Mouse (Mus musculus): Measurements from ENCODE around the gene Prkd2. TPM values are rescaled to one million over a fixed set of nuclear protein-coding genes. Genes with fewer than 3 reads are reported as not detected.

The Prkd2 gene
- polyA plus RNA-seq (2017; shearing (Covaris generic)) = 247 TPM

GRCm38 (mm10) chr7:16842645-16843063 lies at the start of gene Prkd2:
Gene Prkd2, plus strand, starts transcription at chr7:16842902.

GRCm38 (mm10) chr7:16815351-16815941 lies 27.3 kb upstream of the Prkd2 start, which contains the start of gene Strn4:
Gene Strn4, plus strand, starts transcription at chr7:16815889.

GRCm38 (mm10) chr7:16816475-16817122 lies 26.1 kb upstream of the Prkd2 start, which contains the start of gene Fkrp:
Gene Fkrp, minus strand, starts transcription at chr7:16816732.

GRCm38 (mm10) chr7:16875310-16875325 lies 32.4 kb downstream of the Prkd2 start, which contains the start of gene Dact3:
Gene Dact3, plus strand, starts transcription at chr7:16875317.

GRCm38 (mm10) chr7:16891641-16892351 lies 49.1 kb downstream of the Prkd2 start, which contains the start of gene Gng8:
Gene Gng8, plus strand, starts transcription at chr7:16891786.

GRCm38 (mm10) chr7:16906281-16906680 lies 63.6 kb downstream of the Prkd2 start, which contains the start of gene Ptgir:
Gene Ptgir, plus strand, starts transcription at chr7:16906490.

Other genes with a start within 250 kb of the Prkd2 start
- 3.4 TPM for gene Arhgap35, start 227.9 kb upstream of the Prkd2 start, polyA plus RNA-seq (2017; shearing (Covaris generic))
- gene Ceacam15, start 167.2 kb upstream of the Prkd2 start, polyA plus RNA-seq (2017; shearing (Covaris generic)) = 1.4 TPM
- gene Ceacam9, start 121.0 kb upstream of the Prkd2 start, polyA plus RNA-seq (2017; shearing (Covaris generic)) = not detected
- 236 TPM for gene Ap2s1, start 104.5 kb upstream of the Prkd2 start, polyA plus RNA-seq (2017; shearing (Covaris generic))
- 56.6 TPM for gene Slc1a5, start 61.6 kb upstream of the Prkd2 start, polyA plus RNA-seq (2017; shearing (Covaris generic))
- gene Strn4, start 27.0 kb upstream of the Prkd2 start, polyA plus RNA-seq (2017; shearing (Covaris generic)) = 14.1 TPM
- gene Fkrp, start 26.2 kb upstream of the Prkd2 start, polyA plus RNA-seq (2017; shearing (Covaris generic)) = 3.7 TPM
- not detected for gene Dact3, start 32.4 kb downstream of the Prkd2 start, polyA plus RNA-seq (2017; shearing (Covaris generic))
- gene Gng8, start 48.9 kb downstream of the Prkd2 start, polyA plus RNA-seq (2017; shearing (Covaris generic)) = not detected
- 7.3 TPM for gene Ptgir, start 63.6 kb downstream of the Prkd2 start, polyA plus RNA-seq (2017; shearing (Covaris generic))
- 73.4 TPM for gene Calm3, start 81.2 kb downstream of the Prkd2 start, polyA plus RNA-seq (2017; shearing (Covaris generic))
- not detected for gene Pnmal2, start 101.8 kb downstream of the Prkd2 start, polyA plus RNA-seq (2017; shearing (Covaris generic))
- not detected for gene Pnmal1, start 116.8 kb downstream of the Prkd2 start, polyA plus RNA-seq (2017; shearing (Covaris generic))
- 4.1 TPM for gene Gm42372, start 140.2 kb downstream of the Prkd2 start, polyA plus RNA-seq (2017; shearing (Covaris generic))
- 0.05 TPM for gene Ccdc8, start 149.8 kb downstream of the Prkd2 start, polyA plus RNA-seq (2017; shearing (Covaris generic))
- 120 TPM for gene Ppp5c, start 185.0 kb downstream of the Prkd2 start, polyA plus RNA-seq (2017; shearing (Covaris generic))
- 1.7 TPM for gene Hif3a, start 219.5 kb downstream of the Prkd2 start, polyA plus RNA-seq (2017; shearing (Covaris generic))
- gene Psg16, start 231.1 kb downstream of the Prkd2 start, polyA plus RNA-seq (2017; shearing (Covaris generic)) = 0.81 TPM